Mouse (Mus musculus): ENCODE measurements around the gene D130043K22Rik. TPM values are rescaled to one million over a fixed set of nuclear protein-coding genes. Genes with fewer than 3 reads are reported as not detected.

The D130043K22Rik gene
- polyA plus RNA-seq, 1 experiment, result not detected

DNA sequence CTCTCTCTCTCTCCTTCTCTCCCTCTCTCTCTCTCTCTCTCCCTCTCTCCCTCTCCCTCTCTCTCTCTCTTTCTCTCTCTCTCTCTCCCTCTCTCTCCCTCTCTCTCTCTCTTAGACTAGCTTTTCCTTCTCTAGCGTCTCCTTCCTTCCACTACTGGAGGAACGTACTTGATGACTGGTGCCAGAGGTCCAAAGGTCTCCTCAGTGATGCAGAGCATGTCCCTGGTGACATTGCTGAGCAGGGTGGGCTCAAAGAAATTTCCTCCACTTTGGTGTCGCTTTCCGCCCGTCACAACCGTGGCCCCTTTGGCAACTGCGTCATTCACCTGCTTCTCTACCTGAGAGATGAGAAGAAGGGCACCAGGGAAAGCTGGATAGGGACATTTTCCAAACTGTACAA lies 68.6 kb downstream of the D130043K22Rik start:
- Histone ChIP-seq H3K36me3 (ENCODE audit: control insufficient read depth, insufficient read depth, low read length, poor library complexity, severe bottlenecking) (no peaks in the 10 kb centered on the region), H3K9ac (ENCODE audit: low read depth, poor library complexity, severe bottlenecking) (no peak overlapping the region), H3K9me3 (replicated peaks; ENCODE audit: control insufficient read depth, insufficient read depth, low read length, poor library complexity, severe bottlenecking) (no peaks in the 10 kb centered on the region), H3K4me3 (ENCODE audit: low read depth, low read length) (no peak overlapping the region), H3K27me3 (ENCODE audit: control insufficient read depth, insufficient read depth, low read length, poor library complexity, severe bottlenecking) (no peaks in the 10 kb centered on the region), H3K27ac (ENCODE audit: insufficient read depth, low read length) (no peak overlapping the region), H3K4me1 (ENCODE audit: control insufficient read depth, insufficient read depth, low read length) (no peaks in the 10 kb centered on the region)
- TF ChIP-seq CTCF (IDR thresholded peaks at IDR 0.05; ENCODE audit: low read depth, low read length), result no peak
- no peak for TF ChIP-seq EP300 (IDR thresholded peaks at IDR 0.05; ENCODE audit: insufficient read depth, low read depth, low read length)
- no peak for TF ChIP-seq POLR2A (IDR thresholded peaks at IDR 0.05; ENCODE audit: insufficient read depth, low read length)

DNA sequence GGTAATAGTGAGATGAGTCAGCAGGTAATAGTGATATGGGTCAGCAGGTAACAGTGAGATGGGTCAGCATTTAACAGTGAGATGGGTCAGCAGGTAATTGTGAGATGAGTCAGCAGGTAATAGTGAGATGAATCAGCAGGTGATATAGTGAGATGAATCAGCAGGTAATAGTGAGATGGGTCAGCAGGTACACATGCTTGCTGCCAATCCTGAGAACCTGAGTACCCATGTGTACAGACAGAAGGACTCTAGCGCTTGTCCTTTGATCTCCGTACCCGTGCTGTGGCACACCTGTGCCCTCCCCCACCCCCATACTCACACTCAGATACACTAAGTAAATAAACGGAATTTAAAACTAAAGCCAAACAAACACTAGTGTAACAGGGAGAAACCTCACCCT lies 70.0 kb downstream of the D130043K22Rik start:
- H3K36me3 ChIP-seq (ENCODE audit: control insufficient read depth, insufficient read depth, low read length, poor library complexity, severe bottlenecking), result no peaks in the 10 kb centered on the region
- TF ChIP-seq POLR2A (IDR thresholded peaks at IDR 0.05; ENCODE audit: insufficient read depth, low read length), result no peak
- no peak for TF ChIP-seq EP300 (IDR thresholded peaks at IDR 0.05; ENCODE audit: insufficient read depth, low read depth, low read length)
- no peak for TF ChIP-seq CTCF (IDR thresholded peaks at IDR 0.05; ENCODE audit: low read depth, low read length)
- no peaks in the 10 kb centered on the region for H3K27me3 ChIP-seq (ENCODE audit: control insufficient read depth, insufficient read depth, low read length, poor library complexity, severe bottlenecking)
- H3K9me3 ChIP-seq (replicated peaks; ENCODE audit: control insufficient read depth, insufficient read depth, low read length, poor library complexity, severe bottlenecking), result no peaks in the 10 kb centered on the region
- H3K9ac ChIP-seq (ENCODE audit: low read depth, poor library complexity, severe bottlenecking), result no peak overlapping the region
- H3K27ac ChIP-seq (ENCODE audit: insufficient read depth, low read length), result no peak overlapping the region
- H3K4me1 ChIP-seq (ENCODE audit: control insufficient read depth, insufficient read depth, low read length), result no peaks in the 10 kb centered on the region
- H3K4me3 ChIP-seq (ENCODE audit: low read depth, low read length), result no peak overlapping the region

DNA sequence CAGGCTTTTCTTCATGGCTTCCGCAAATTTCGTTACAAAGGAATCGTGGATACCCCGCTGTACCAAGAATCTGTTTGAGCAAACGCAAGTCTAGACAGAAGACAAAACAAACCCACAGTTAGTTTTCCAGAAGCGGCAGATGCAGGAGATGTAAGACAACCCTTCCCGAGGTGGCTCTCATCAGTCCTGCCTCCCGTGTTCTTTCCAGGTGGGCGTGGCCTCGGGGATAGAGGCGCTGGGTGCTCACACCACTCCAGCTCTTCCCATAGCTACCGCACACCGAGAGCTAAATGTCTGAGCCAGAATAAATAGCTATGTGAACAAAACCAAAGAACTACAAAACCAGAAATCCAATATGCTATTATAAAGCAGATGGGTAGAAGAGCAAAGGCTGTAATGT lies 70.9 kb downstream of the D130043K22Rik start:
- no peak for TF ChIP-seq POLR2A (IDR thresholded peaks at IDR 0.05; ENCODE audit: insufficient read depth, low read length)
- no peak for TF ChIP-seq EP300 (IDR thresholded peaks at IDR 0.05; ENCODE audit: insufficient read depth, low read depth, low read length)
- TF ChIP-seq CTCF (IDR thresholded peaks at IDR 0.05; ENCODE audit: low read depth, low read length), result no peak
- H3K4me3 ChIP-seq (ENCODE audit: low read depth, low read length), result no peak overlapping the region
- no peak overlapping the region for H3K27ac ChIP-seq (ENCODE audit: insufficient read depth, low read length)
- no peaks in the 10 kb centered on the region for H3K36me3 ChIP-seq (ENCODE audit: control insufficient read depth, insufficient read depth, low read length, poor library complexity, severe bottlenecking)
- no peak overlapping the region for H3K9ac ChIP-seq (ENCODE audit: low read depth, poor library complexity, severe bottlenecking)
- H3K9me3 ChIP-seq (replicated peaks; ENCODE audit: control insufficient read depth, insufficient read depth, low read length, poor library complexity, severe bottlenecking), result no peaks in the 10 kb centered on the region
- H3K27me3 ChIP-seq (ENCODE audit: control insufficient read depth, insufficient read depth, low read length, poor library complexity, severe bottlenecking), result no peaks in the 10 kb centered on the region
- H3K4me1 ChIP-seq (ENCODE audit: control insufficient read depth, insufficient read depth, low read length), result no peaks in the 10 kb centered on the region

DNA sequence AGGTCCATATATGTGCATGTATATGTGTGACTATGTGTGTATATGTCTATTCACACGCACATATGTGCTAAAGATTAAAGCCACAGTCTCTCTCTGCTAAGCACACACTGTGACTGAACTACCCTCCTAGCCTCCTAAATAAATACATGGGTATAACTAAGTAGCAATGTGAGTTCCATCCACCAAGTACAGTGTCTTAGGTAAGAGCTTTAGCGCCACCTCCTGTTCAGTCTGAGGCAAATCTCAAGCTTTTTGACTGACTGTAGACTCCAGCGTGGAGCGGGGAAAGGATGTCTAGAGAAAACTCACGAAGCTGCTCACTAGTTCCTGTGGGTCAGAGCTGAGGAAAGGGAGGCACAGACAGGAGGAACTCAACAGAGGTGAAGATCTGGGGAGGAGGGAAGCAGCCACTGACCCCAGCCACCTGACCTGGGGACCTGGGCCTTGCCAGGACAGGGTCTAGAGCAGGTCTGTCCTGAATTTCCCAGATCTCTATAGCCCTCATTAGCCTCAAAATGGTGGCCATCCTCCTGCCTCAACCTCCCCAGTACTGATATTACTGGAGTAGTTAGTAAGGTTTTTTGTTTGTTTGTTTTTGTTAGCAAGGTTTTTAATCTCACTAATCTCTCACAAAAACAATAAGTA lies 75.5 kb downstream of the D130043K22Rik start:
- Histone ChIP-seq H3K4me1 (ENCODE audit: control insufficient read depth, insufficient read depth, low read length) (no peaks in the 10 kb centered on the region), H3K4me3 (ENCODE audit: low read depth, low read length) (no peak overlapping the region), H3K36me3 (ENCODE audit: control insufficient read depth, insufficient read depth, low read length, poor library complexity, severe bottlenecking) (no peaks in the 10 kb centered on the region), H3K27ac (ENCODE audit: insufficient read depth, low read length) (no peak overlapping the region), H3K27me3 (ENCODE audit: control insufficient read depth, insufficient read depth, low read length, poor library complexity, severe bottlenecking) (no peaks in the 10 kb centered on the region), H3K9me3 (replicated peaks; ENCODE audit: control insufficient read depth, insufficient read depth, low read length, poor library complexity, severe bottlenecking) (no peaks in the 10 kb centered on the region), H3K9ac (ENCODE audit: low read depth, poor library complexity, severe bottlenecking) (no peak overlapping the region)
- TF ChIP-seq POLR2A (IDR thresholded peaks at IDR 0.05; ENCODE audit: insufficient read depth, low read length) (no peak), CTCF (IDR thresholded peaks at IDR 0.05; ENCODE audit: low read depth, low read length) (peak; percentile 23)

GRCm38 (mm10) chr13:24921281-24921680 lies 76.3 kb downstream of the D130043K22Rik start:
- Histone ChIP-seq H3K27me3 (ENCODE audit: control insufficient read depth, insufficient read depth, low read length, poor library complexity, severe bottlenecking) (no peaks in the 10 kb centered on the region), H3K27ac (ENCODE audit: insufficient read depth, low read length) (no peak overlapping the region), H3K4me1 (ENCODE audit: control insufficient read depth, insufficient read depth, low read length) (no peaks in the 10 kb centered on the region), H3K9me3 (replicated peaks; ENCODE audit: control insufficient read depth, insufficient read depth, low read length, poor library complexity, severe bottlenecking) (no peaks in the 10 kb centered on the region), H3K9ac (ENCODE audit: low read depth, poor library complexity, severe bottlenecking) (no peak overlapping the region), H3K36me3 (ENCODE audit: control insufficient read depth, insufficient read depth, low read length, poor library complexity, severe bottlenecking) (no peaks in the 10 kb centered on the region), H3K4me3 (ENCODE audit: low read depth, low read length) (no peak overlapping the region)
- TF ChIP-seq EP300 (IDR thresholded peaks at IDR 0.05; ENCODE audit: insufficient read depth, low read depth, low read length) (no peak), CTCF (IDR thresholded peaks at IDR 0.05; ENCODE audit: low read depth, low read length) (no peak), POLR2A (IDR thresholded peaks at IDR 0.05; ENCODE audit: insufficient read depth, low read length) (no peak)

DNA sequence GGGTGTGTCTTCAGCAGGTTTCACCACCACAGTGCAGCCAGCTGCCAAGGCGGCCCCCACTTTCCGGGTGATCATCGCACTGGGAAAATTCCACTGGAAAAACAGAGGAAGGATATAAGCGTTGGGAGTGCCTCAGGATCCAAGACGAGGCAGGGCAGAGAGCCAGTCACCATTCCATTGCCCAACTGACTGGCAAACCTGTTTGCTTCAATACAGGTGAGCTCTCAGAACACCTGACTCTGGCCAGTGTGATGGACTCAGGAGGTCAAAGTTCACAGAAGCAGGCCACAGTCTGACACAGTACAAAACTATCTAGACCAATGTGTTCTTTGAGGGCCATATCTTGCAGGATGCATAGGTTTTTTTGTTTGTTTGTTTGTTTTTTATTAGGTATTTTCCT lies 79.1 kb downstream of the D130043K22Rik start:
- TF ChIP-seq CTCF (IDR thresholded peaks at IDR 0.05; ENCODE audit: low read depth, low read length) (no peak), POLR2A (IDR thresholded peaks at IDR 0.05; ENCODE audit: insufficient read depth, low read length) (no peak), EP300 (IDR thresholded peaks at IDR 0.05; ENCODE audit: insufficient read depth, low read depth, low read length) (no peak)
- H3K9ac ChIP-seq (ENCODE audit: low read depth, poor library complexity, severe bottlenecking), result no peak overlapping the region
- no peaks in the 10 kb centered on the region for H3K4me1 ChIP-seq (ENCODE audit: control insufficient read depth, insufficient read depth, low read length)
- H3K4me3 ChIP-seq (ENCODE audit: low read depth, low read length), result no peak overlapping the region
- H3K9me3 ChIP-seq (replicated peaks; ENCODE audit: control insufficient read depth, insufficient read depth, low read length, poor library complexity, severe bottlenecking), result no peaks in the 10 kb centered on the region
- no peaks in the 10 kb centered on the region for H3K36me3 ChIP-seq (ENCODE audit: control insufficient read depth, insufficient read depth, low read length, poor library complexity, severe bottlenecking)
- no peak overlapping the region for H3K27ac ChIP-seq (ENCODE audit: insufficient read depth, low read length)
- H3K27me3 ChIP-seq (ENCODE audit: control insufficient read depth, insufficient read depth, low read length, poor library complexity, severe bottlenecking), result no peaks in the 10 kb centered on the region

Measured in ES-Bruce4 (cell line).